Mouse (Mus musculus) erythroblast, adult 5-6 weeks (primary cell): Measurements from ENCODE around the gene Arhgef10l. TPM values are rescaled to one million over a fixed set of nuclear protein-coding genes. Genes with fewer than 3 reads are reported as not detected.

Source experiments
- ATAC-seq: replicated peaks from 2 replicates; pipeline ENCODE4 v1.8.0; 2016; ENCODE audit warnings: moderate number of reproducible peaks, mild to moderate bottlenecking, moderate TSS enrichment, inconsistent platforms; ENCODE audit not compliant: poor library complexity, low FRiP score, severe bottlenecking
- total RNA-seq, 2 experiments: library from RNA; stranded (forward) in 1 of 2; stranded (reverse) in 1 of 2; fragments of 150-400 nt in 1 of 2; fragments of 200-764, 138-1000 nt in 1 of 2; gene quantifications; 2 replicates each; pipeline versions ENCODE4 v1.2.3 to v1.2.4; 2015 to 2017; ENCODE audit warnings: low replicate concordance in 2 of 2

Gene Arhgef10l
- total RNA-seq, 2 experiments from 2014 or later: 2.6 to 7.3 TPM

DNA sequence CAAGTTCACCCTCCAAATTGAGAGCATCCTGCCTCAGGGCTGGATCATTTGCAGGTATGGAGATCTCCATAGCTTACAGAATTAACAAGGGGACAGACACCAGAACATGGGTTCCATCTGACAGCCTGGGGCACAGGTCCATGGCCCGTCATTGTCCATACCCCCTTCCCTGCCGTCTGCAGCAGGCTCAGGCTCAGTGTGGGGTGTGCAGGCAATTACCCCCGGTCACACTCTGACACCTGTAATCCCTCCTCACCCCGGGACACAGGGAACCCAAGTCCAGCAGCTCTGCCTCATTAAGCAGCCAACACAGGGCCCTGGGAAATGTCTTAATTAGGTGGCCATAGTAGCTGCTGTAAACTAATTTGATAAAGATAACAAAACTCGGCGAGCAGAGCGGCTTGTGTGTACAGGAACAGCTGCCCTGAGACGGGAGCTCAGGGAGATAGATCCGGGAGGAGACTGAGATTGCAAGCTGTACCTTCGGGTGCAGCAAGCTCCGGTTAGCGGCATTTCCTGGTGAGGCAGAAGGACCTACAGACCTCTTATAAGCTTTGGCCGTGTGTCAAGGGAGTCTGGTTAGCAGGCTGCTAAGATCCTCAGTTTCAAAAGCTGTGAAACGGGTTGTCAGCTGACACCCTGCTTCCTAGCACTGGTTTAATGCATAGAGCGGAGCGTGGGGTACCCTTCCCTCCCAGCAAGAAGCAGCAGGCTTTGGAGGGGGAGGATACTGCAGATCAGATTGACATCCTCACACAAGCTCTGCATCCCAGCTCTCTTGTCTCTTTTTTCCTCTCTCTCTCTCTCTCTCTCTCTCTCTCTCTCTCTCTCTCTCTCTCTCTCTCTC is 161.5 kb downstream of the Arhgef10l start:
- no peak for ATAC-seq

DNA sequence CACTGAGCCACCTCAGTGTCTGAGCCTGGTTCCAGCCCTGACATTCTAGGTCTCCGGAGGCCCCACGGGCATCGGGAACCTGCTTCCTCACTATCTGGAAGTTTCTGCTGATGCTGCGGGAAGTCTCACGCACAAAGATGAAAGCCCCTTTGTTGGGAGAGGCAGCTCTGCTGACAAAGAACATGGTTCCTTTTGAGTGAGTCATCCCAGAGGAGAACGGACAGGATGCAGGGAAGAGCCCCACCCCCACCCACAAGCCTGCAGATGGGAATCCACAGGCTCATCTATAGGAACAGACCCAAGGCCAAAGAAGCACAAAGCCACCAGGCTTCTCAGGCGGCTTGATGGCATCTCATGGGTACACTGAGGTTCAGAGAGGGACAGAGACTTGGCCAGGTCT is 165.0 kb downstream of the Arhgef10l start:
- no peak for ATAC-seq

DNA sequence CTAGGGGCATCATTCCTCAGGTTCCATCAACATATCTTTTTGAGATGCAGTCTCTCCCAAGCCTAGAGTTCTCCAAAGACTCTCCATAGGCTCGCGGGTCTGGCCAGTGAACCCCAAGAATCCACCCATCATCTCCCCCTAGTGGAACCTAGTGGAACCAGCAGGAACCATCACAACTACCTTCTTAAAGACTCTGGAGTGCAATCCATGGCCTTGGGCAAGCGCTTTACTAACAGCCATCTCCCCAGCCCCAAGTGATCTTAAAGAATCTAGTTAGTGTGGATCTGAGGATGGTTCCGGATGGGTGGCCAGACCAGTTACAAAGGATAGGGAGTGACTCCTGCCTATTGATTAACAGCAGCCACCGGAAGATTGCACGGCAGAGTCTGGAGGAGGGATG is 166.2 kb downstream of the Arhgef10l start:
- no peak for ATAC-seq

DNA sequence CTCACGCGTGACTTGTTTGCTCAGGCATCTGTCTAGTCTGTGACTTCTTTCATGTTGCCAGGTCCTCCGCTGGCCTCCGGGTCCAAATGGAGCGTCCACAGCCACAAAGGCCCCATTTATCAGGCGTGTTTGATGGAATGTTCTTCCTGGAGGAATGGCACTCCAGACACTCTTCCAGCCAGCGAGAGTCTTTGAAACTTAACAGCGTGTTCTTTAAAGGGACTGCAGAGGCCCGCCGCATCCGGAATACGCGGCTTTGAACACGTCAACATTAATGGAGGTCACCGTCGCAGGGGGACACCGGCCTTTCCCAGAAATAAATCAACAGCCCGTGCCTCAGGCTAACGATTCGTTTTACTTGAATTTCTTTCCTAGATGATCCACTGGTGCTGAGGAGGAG is 168.6 kb downstream of the Arhgef10l start:
- ATAC-seq: no peak

DNA sequence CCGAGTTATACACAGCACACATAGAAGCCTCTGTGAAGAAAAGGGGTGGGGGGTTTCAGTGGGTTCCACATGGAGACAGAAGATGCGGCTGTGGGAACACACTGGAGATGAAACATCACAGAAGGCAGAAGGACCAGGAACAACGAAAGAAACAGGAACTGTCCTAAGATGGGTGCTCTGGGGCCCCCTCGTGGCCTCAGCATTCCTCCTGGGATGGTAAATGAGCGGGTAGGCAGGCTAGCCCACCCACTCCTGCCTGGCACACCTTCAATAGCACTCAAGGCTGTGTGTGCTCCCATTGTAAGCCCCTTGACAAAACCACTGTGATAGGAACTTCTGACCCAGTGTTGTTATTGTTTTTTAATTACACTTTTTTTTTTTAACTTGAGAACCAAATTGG is 174.3 kb downstream of the Arhgef10l start:
- no peak for ATAC-seq

DNA sequence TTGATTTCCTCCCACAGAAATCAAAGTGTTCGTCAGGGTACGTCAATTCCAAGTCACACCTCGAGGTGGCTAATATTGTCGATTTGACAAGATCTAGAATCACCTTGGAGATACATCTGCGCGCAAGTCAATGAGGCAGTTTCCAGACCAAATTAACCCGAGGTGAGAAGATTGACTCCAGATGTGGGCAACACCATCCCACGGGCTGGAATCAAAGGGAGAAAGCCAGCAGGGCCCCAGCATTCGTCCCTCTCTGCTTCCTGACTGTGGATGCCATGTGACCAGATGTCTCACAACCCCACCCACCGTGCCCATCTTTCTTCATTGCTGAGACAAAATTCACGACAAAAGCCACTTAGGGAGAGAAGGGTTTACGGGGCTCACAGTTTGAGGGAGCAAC is 180.4 kb downstream of the Arhgef10l start:
- ATAC-seq: no peak

DNA sequence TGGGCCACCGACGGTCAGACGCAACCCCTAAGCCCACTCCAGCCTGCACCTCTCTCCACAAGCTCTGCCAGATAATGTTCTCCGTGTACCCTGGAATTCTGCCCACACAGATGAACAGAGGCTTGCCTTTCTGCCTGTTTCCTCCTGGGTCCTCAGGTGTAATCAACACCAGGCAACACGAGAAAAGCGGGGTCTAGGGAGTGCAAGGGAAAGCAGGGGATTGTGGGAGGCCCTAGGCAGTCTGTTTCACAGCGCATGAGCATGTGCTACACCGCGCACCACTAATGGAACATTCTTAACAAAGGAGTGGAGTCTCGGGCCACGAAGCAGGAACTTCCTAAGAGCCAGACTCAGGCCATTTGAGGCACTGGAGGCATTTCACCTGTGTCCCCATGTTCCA is 182.7 kb downstream of the Arhgef10l start:
- ATAC-seq: no peak

DNA sequence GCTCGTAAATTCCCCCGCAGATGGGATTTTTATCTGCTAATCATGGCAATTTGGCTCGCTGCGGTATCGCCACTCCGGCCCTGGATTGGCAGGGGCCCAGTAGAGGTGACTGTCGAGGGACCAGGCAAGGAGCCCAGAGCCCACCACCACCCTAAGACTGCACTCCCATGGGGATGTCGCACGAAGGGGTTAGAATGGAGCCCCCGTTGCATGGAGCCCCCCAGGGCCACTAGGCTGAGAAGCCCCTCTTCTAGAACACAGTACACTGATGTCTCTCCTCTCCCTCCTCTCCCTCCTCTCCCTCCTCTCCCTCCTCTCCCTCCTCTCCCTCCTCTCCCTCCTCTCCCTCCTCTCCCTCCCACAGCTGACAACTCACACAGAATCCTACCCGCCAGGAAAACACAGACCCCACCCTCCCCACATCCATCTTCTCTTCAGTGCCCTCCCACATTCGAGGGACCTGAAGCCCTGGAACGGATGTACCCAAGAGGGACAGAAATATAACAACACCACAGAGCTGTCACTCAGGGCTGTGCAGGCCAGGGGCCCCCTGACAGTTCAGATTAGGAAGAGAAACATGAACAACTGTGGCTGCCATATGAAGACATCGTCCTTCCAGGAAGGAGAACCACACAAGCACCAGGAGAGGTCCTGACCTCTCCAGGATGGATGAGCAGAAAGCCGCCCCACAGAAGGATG is 185.3 kb downstream of the Arhgef10l start:
- no peak for ATAC-seq

DNA sequence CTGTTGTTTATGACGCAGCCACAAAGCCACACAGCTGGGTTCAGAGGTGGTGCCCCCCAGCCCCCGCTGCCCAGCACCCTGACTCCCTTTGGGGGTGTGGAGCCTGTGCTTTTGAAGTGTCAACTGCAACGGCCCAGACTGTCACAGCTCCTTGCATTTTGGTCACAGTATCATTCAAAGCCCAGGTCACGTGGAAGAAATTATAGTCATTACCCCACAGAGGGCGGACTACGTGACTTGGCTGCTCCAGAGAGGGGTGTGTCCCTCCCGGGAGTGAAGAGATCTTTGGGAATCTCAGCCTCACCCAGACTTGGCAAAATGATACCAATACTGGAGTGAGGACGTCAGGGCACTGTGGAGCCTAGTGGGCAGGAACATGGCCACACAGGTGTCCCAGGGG is 190.6 kb downstream of the Arhgef10l start:
- ATAC-seq: no peak

DNA sequence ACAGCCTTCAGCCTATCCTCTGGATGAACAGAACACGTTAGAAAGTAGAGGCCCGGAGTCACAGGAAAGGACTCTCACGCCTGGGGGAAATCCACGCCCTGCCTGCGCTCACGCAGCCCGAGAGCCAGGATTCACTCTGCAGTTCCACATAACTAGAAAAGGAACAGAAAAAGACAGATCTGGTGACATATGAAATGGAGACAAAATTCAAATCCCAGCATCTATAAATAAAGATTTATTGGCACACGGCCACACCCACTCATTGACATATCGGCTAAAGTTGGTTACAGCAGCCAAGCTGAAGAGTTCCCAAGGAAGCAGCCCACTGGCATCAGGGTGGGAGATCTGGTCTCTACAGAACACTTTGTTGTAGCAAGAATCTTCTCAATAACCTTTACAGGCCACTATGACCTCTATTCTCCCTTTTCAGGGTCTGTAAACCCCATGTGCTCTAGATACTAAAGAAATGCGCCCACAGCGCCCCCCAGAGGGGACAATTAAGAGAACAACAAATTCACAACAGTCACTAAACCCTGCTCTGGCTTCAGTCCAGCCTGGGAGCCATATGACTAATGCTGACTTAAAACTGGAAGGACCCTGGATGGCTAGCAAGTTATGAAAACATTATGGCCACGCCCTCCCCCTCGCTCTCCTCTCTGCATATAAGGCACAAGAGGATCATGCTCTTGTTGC is 195.9 kb downstream of the Arhgef10l start:
- no peak for ATAC-seq

DNA sequence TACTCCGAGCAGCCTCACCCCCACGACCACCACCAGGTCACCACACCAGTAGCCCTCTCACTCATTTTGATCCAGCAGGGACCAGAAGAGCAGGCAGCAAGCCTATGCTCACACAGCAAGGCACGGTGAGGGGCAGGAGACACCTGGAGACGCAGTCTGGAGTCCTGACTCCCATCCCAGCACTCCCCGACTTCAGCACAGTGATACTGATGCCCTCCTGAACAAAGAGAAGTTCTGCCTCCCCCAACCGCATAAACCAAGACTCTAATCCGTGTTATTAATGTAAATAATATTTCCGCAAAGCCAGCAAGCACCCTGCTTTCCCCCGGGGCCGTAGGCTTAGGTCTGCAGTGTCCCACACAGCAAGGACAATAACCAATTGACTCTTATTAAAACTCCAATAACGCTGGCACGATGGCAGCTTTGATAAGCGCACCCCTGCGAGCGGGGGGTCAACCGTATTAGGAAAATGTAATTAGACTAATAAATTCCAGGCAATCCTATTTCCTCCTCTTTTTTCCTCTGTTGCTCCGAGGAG is 198.5 kb downstream of the Arhgef10l start:
- no peak for ATAC-seq

Other genes with a start within 250 kb of the Arhgef10l start
- 10.6 and 17.8 TPM in 2 replicates for gene Rcc2, start 34.5 kb upstream of the Arhgef10l start, total RNA-seq (2015; ENCODE audit: low replicate concordance)
- 21.0 and 24.1 TPM in 2 replicates for gene Rcc2, start 34.5 kb upstream of the Arhgef10l start, total RNA-seq (2017; ENCODE audit: low replicate concordance)
- not detected in 2 replicates for gene Padi6, start 76.6 kb upstream of the Arhgef10l start, total RNA-seq (2015; ENCODE audit: low replicate concordance)
- gene Padi6, start 76.6 kb upstream of the Arhgef10l start, total RNA-seq (2017; ENCODE audit: low replicate concordance): not detected in 2 replicates
- gene Padi4, start 108.2 kb upstream of the Arhgef10l start, total RNA-seq (2015; ENCODE audit: low replicate concordance): 17.6 and 18.6 TPM in 2 replicates
- 11.6 and 13.5 TPM in 2 replicates for gene Padi4, start 108.2 kb upstream of the Arhgef10l start, total RNA-seq (2017; ENCODE audit: low replicate concordance)
- gene Padi3, start 144.6 kb upstream of the Arhgef10l start, total RNA-seq (2015; ENCODE audit: low replicate concordance): not detected in 2 replicates
- gene Padi3, start 144.6 kb upstream of the Arhgef10l start, total RNA-seq (2017; ENCODE audit: low replicate concordance): not detected in 2 replicates
- gene Padi1, start 179.8 kb upstream of the Arhgef10l start, total RNA-seq (2015; ENCODE audit: low replicate concordance): not detected in 2 replicates
- gene Padi1, start 179.8 kb upstream of the Arhgef10l start, total RNA-seq (2017; ENCODE audit: low replicate concordance): not detected in 2 replicates
- 5.4 and 7.1 TPM in 2 replicates for gene Padi2, start 240.3 kb upstream of the Arhgef10l start, total RNA-seq (2015; ENCODE audit: low replicate concordance)
- gene Padi2, start 240.3 kb upstream of the Arhgef10l start, total RNA-seq (2017; ENCODE audit: low replicate concordance): 5.0 and 5.1 TPM in 2 replicates